Mouse (Mus musculus) embryonic fibroblast, embryonic 13.5 days (primary cell): Measurements from ENCODE around the gene Haao.

Experiments used
- CTCF ChIP-seq: IDR thresholded peaks from 2 replicates; pipeline ENCODE4 v1.5.1; 2011; ENCODE audit warnings: mild to moderate bottlenecking, control low read depth, low read length, moderate library complexity, borderline replicate concordance; ENCODE audit not compliant: insufficient read depth
- POLR2A ChIP-seq: IDR thresholded peaks from 2 replicates; pipeline ENCODE4 v1.6.1; 2011; ENCODE audit warnings: low read depth, mild to moderate bottlenecking, control low read depth, low read length, moderate library complexity

DNA sequence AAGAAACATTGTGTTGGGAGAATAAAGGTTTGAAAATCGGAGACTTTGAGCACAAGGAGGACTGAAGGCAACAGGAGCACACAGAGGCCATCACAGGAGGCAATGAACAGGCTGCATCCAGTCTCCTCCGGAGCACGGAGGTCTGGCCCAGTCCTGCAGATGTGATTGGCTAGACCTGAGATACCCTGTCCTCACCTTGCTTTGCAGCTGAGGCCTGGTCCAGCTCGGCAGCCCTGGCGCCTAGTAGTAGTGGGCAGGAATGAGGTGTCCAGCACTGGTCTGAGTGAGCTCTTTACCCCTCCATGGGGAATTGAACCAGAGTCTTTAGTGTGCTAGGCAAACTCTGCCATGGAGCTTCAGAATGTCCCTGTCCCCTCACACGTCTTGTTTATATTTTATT, 663 bp downstream of the Haao start:
- TF ChIP-seq CTCF (no peak), POLR2A (no peak)
